Mouse (Mus musculus) spleen, adult 2 months (tissue): Measurements from ENCODE around the gene Kcnj4.
"Not testable (repeated sequence)": the region's sequence is repeated elsewhere in the genome, so short reads cannot be mapped to it uniquely, and the experiment has no call there.

Experiments used
- CTCF ChIP-seq: fragments of 200-500 bp; IDR thresholded peaks from 2 replicates; pipeline ENCODE4 v1.5.1; 2011; ENCODE audit warnings: mild to moderate bottlenecking, inconsistent platforms; ENCODE audit not compliant: insufficient read depth, insufficient read length, insufficient replicate concordance; ENCODE audit errors: extremely low read depth
- POLR2A ChIP-seq: fragments of 200-500 bp; IDR thresholded peaks from 2 replicates; pipeline ENCODE4 v1.6.1; 2011; ENCODE audit warnings: low read depth, low read length, inconsistent platforms

DNA sequence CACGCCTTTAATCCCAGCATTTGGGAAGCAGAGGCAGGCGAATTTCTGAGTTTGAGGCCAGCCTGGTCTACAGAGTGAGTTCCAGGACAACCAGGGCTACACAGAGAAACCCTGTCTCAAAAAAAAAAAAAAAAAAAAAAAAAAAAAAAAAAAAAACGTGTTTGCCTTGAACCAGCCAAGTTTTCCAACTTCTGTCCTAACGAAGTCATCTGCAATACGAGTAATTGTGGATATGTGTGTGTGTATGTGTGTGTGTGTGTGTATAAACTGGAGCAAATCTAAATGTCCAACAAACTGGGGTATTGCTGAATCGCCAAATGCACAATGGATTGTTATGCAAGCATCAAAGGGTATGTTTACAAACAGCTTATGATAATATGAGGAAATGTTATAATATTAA lies 48.9 kb downstream of the Kcnj4 start:
- TF ChIP-seq CTCF, POLR2A: not testable (repeated sequence)
